Mouse (Mus musculus): Measurements from ENCODE around the gene Rab14. TPM values are rescaled to one million over a fixed set of nuclear protein-coding genes. Genes with fewer than 3 reads are reported as not detected.

Rab14 gene
- polyA plus RNA-seq, 1 experiment from 2014 or later: 364 TPM

DNA sequence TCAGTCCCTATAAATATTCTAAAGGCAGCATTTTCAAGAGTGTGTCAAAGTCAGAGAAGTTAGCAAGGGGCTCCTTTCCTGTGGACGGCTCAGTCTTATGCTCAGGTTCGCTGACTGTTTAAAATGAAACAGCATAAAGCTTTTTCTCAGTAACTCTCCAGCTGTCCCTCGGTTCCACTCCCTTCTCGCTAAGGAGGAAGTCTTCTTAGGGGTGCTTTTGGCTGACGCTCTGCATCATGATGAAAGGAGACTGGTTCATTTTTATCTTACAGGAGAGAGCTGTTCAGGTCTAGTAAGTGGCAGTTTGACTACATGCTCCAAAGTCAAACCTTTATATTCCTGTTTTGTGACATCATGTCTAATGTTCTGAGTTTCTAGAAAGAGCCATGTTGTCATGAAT is 12.0 kb downstream of the Rab14 start:
- no peak overlapping the region for H3K4me3 ChIP-seq (ENCODE audit: low read depth, low read length)
- no peaks in the 10 kb centered on the region for H3K9me3 ChIP-seq (ENCODE audit: control insufficient read depth)
- H3K36me3 ChIP-seq (ENCODE audit: control insufficient read depth, insufficient read depth): peaks cover 39% of the 10 kb centered on the region
- H3K9ac ChIP-seq (ENCODE audit: low read depth, low read length): no peak overlapping the region
- H3K27ac ChIP-seq (ENCODE audit: low read depth, low read length): no peak overlapping the region
- 88% methylated on average over 5 of the region's 5 CpGs for WGBS
- TF ChIP-seq CTCF (IDR thresholded peaks at IDR 0.05; ENCODE audit: low read depth): no peak
- no peaks in the 10 kb centered on the region for H3K4me1 ChIP-seq (replicated peaks; ENCODE audit: control insufficient read depth, insufficient read depth, low read length)
- ATAC-seq: no peak
- no peaks in the 10 kb centered on the region for H3K27me3 ChIP-seq (replicated peaks; ENCODE audit: control insufficient read depth, insufficient read depth, low read length)
- H3K4me2 ChIP-seq (replicated peaks; ENCODE audit: low read depth): no peak overlapping the region

DNA sequence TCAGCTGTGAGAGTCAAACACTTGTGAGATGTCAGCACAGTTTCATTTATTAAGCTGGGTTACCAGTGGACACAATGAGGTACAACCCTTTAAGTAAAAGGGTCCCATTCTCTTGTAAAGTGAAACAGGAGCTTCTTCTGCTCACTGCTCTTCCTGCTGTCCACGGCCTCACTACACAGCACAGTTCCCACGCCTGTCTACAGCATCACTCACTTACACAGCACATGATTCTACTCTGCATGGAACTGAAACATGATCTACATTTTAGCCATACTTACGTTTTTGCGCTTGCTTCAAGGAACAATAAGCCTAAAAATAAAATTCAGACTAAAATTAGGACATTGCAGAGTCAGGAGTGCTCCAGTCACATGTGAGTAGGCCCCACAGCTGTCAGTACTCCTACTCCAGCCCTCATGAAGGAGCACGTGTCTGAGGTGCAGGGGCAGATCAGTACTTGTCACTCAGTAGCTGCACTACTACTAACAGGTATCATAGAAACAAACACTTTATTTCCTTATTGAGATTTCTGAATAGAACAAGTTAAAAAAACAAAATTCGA is 17.7 kb downstream of the Rab14 start:
- no peaks in the 10 kb centered on the region for H3K4me1 ChIP-seq (replicated peaks; ENCODE audit: control insufficient read depth, insufficient read depth, low read length)
- WGBS: 88% methylated on average over 6 of the region's 6 CpGs

DNA sequence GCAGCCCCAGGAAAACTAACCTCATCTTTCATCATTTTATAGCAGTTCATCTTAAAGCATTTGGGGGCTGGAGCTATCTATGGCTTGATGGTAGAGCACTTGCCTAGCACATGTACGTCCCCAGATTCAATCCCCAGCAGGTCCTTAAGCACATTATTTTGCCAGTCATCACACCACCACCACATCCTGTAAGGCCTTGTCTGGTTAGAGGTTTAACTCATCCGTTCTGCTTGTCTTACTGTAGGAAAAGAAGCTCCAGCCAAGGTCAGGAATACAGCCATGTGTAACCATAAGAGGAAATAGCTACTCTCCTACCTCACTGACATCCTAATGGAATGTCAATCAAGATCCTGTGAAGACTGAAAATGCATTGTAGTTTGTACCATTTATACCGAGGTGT is 22.8 kb downstream of the Rab14 start:
- WGBS: 82% methylated on average over 3 of the region's 3 CpGs
- no peak for TF ChIP-seq CTCF (IDR thresholded peaks at IDR 0.05; ENCODE audit: low read depth)
- Histone ChIP-seq H3K4me3 (ENCODE audit: low read depth, low read length) (no peak overlapping the region), H3K9ac (ENCODE audit: low read depth, low read length) (no peak overlapping the region), H3K27me3 (replicated peaks; ENCODE audit: control insufficient read depth, insufficient read depth, low read length) (no peaks in the 10 kb centered on the region), H3K4me2 (replicated peaks; ENCODE audit: low read depth) (no peak overlapping the region), H3K36me3 (ENCODE audit: control insufficient read depth, insufficient read depth) (peaks cover 86% of the 10 kb centered on the region), H3K27ac (ENCODE audit: low read depth, low read length) (no peak overlapping the region), H3K4me1 (replicated peaks; ENCODE audit: control insufficient read depth, insufficient read depth, low read length) (no peaks in the 10 kb centered on the region), H3K9me3 (ENCODE audit: control insufficient read depth) (no peaks in the 10 kb centered on the region)
- ATAC-seq: no peak

More for the DNA sequence above, 17.7 kb downstream of the Rab14 start:
- Histone ChIP-seq H3K27ac (ENCODE audit: low read depth, low read length) (no peak overlapping the region; the same call in 1 of the 2 replicates), H3K4me2 (replicated peaks; ENCODE audit: low read depth) (no peak overlapping the region), H3K9ac (ENCODE audit: low read depth, low read length) (no peak overlapping the region), H3K36me3 (ENCODE audit: control insufficient read depth, insufficient read depth) (peaks cover 61% of the 10 kb centered on the region), H3K9me3 (ENCODE audit: control insufficient read depth) (no peaks in the 10 kb centered on the region), H3K4me3 (ENCODE audit: low read depth, low read length) (no peak overlapping the region), H3K27me3 (replicated peaks; ENCODE audit: control insufficient read depth, insufficient read depth, low read length) (no peaks in the 10 kb centered on the region)
- no peak for ATAC-seq
- no peak for TF ChIP-seq CTCF (IDR thresholded peaks at IDR 0.05; ENCODE audit: low read depth)

DNA sequence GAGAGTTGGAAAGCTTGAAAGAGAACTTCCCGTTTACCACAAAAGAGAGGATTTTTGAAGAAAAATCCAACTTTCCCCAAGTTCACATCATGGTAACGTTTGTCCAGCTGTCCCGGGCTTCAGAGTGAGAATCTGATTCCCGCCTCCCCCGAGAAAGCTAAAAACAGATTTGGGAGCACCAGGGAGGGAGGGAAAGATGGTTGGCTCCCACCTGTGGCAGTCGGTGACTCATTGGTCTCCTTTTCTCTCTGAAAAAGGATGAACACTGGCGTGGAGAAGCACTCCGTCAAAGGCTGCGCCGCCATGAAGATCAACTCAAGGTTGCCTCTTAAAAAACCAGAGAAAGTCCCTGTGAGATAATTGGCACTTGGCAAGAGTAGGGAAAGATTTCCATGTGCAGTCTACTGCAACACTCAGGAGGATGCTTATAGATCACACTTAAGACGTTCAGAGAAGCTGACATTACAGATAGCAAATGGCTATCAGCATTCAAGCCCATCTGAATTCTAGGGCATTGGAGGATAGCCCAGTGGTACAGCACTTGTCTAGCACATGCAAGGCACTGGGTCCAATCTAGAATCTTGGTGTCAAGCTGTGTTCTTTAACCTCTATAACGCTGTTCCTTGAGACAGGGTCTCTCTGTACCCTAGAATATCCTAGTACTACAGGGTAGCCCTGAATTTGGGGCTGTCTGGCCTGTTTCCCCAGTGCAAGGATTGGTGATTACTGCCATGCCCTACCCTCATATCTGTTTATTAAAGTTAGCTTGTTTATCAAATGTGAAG is 25.4 kb downstream of the Rab14 start:
- ATAC-seq: no peak
- Histone ChIP-seq H3K27ac (ENCODE audit: low read depth, low read length) (no peak overlapping the region), H3K9me3 (ENCODE audit: control insufficient read depth) (no peaks in the 10 kb centered on the region), H3K36me3 (ENCODE audit: control insufficient read depth, insufficient read depth) (peaks cover 93% of the 10 kb centered on the region), H3K27me3 (replicated peaks; ENCODE audit: control insufficient read depth, insufficient read depth, low read length) (no peaks in the 10 kb centered on the region), H3K4me1 (replicated peaks; ENCODE audit: control insufficient read depth, insufficient read depth, low read length) (no peaks in the 10 kb centered on the region), H3K4me2 (replicated peaks; ENCODE audit: low read depth) (no peak overlapping the region), H3K9ac (ENCODE audit: low read depth, low read length) (no peak overlapping the region), H3K4me3 (ENCODE audit: low read depth, low read length) (no peak overlapping the region)
- no peak for TF ChIP-seq CTCF (IDR thresholded peaks at IDR 0.05; ENCODE audit: low read depth)
- 90% methylated on average over 12 of the region's 12 CpGs for WGBS

DNA sequence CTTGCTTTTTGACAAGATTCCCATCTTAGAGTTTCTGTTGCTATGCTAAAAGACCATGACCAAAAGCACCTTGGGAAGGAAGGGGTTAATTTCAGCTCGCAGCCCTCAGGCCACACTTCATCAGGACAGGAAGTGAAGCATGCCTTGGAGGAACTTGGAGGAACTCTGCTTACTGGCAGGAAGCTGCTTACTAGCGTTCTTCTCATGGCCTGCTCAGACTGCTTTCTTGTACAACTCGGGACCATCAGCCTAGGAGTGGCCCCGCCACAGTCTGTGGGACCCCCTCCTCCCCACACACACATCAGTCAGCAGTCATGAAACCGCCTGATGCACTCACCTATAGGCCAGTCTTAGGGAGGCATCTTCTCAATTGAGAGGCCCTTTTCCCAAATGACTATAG is 26.8 kb downstream of the Rab14 start:
- TF ChIP-seq CTCF (IDR thresholded peaks at IDR 0.05; ENCODE audit: low read depth): no peak
- Histone ChIP-seq H3K27me3 (replicated peaks; ENCODE audit: control insufficient read depth, insufficient read depth, low read length) (no peaks in the 10 kb centered on the region), H3K4me3 (ENCODE audit: low read depth, low read length) (no peak overlapping the region), H3K4me2 (replicated peaks; ENCODE audit: low read depth) (no peak overlapping the region), H3K9ac (ENCODE audit: low read depth, low read length) (no peak overlapping the region), H3K27ac (ENCODE audit: low read depth, low read length) (no peak overlapping the region), H3K36me3 (ENCODE audit: control insufficient read depth, insufficient read depth) (peaks cover 92% of the 10 kb centered on the region), H3K4me1 (replicated peaks; ENCODE audit: control insufficient read depth, insufficient read depth, low read length) (no peaks in the 10 kb centered on the region), H3K9me3 (ENCODE audit: control insufficient read depth) (no peaks in the 10 kb centered on the region)
- no peak for ATAC-seq
- 30% methylated on average over 5 of the region's 5 CpGs for WGBS

DNA sequence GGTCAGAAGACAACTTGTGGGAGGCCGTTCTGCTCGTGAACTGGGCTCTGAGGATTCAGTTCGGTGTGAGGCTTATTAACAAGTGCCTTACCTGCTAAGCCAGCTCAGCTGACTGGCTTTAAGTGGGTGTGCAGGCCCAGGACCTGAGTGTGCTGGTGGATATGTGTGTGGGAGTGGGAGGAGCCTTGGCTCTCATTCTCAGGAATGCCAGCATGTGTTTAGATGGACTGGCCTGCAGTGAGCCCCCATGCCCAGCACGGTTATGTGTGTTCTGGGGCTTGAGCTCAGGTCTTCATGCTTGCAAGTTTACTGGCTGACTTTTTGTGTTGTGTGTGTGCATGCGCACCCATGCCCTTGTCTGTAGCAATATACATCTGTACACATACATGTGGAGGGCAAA is 27.3 kb downstream of the Rab14 start:
- TF ChIP-seq CTCF (IDR thresholded peaks at IDR 0.05; ENCODE audit: low read depth): no peak
- no peak for ATAC-seq
- WGBS: 89% methylated on average over 5 of the region's 5 CpGs

More for the DNA sequence above, 27.3 kb downstream of the Rab14 start:
- no peaks in the 10 kb centered on the region for H3K4me1 ChIP-seq (replicated peaks; ENCODE audit: control insufficient read depth, insufficient read depth, low read length)
- H3K4me2 ChIP-seq (replicated peaks; ENCODE audit: low read depth): no peak overlapping the region
- no peak overlapping the region for H3K9ac ChIP-seq (ENCODE audit: low read depth, low read length)
- no peak overlapping the region for H3K4me3 ChIP-seq (ENCODE audit: low read depth, low read length)
- no peaks in the 10 kb centered on the region for H3K27me3 ChIP-seq (replicated peaks; ENCODE audit: control insufficient read depth, insufficient read depth, low read length)
- peaks cover 91% of the 10 kb centered on the region for H3K36me3 ChIP-seq (ENCODE audit: control insufficient read depth, insufficient read depth)
- no peaks in the 10 kb centered on the region for H3K9me3 ChIP-seq (ENCODE audit: control insufficient read depth)
- no peak overlapping the region for H3K27ac ChIP-seq (ENCODE audit: low read depth, low read length)

Measured in intestine, postnatal 0 days (tissue).